Mouse (Mus musculus) cerebellum, postnatal 25 days (tissue): Measurements from ENCODE around the gene Elf4.

Source experiments
- DNase-seq, 2 experiments: peaks; one replicate each; pipeline ENCODE4 v3.0.0; 2021; ENCODE audit warnings: mixed read lengths in 2 of 2

The Elf4 gene

DNA sequence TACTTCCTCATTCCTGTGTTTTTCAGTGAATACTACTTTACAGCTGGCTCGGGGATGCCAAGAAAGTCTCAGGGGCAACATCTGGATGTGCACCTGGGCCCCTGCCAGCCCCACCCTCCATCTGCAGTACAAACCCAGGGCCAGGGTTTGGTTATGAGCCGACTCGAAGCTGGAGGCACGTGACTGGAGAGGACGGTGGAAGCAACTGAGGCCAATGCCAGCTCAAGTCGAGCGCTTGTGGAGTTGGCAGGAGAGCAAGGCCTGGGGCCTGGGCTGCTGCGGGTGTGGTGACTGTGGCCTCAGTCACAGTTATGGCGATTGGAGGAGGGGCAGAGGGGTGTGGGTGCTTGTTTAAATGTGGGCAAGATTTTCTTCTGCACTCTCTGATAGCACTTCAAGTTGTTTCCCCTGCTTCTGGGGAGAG lies 27.4 kb downstream of the Elf4 start:
- DNase-seq = no peak

GRCm38 (mm10) chrX:48434251-48434650 lies 28.7 kb downstream of the Elf4 start:
- DNase-seq = no peak

- no peak for DNase-seq
Measured at GRCm38 (mm10) chrX:48433527-48433899, 29.4 kb downstream of the Elf4 start.

DNA sequence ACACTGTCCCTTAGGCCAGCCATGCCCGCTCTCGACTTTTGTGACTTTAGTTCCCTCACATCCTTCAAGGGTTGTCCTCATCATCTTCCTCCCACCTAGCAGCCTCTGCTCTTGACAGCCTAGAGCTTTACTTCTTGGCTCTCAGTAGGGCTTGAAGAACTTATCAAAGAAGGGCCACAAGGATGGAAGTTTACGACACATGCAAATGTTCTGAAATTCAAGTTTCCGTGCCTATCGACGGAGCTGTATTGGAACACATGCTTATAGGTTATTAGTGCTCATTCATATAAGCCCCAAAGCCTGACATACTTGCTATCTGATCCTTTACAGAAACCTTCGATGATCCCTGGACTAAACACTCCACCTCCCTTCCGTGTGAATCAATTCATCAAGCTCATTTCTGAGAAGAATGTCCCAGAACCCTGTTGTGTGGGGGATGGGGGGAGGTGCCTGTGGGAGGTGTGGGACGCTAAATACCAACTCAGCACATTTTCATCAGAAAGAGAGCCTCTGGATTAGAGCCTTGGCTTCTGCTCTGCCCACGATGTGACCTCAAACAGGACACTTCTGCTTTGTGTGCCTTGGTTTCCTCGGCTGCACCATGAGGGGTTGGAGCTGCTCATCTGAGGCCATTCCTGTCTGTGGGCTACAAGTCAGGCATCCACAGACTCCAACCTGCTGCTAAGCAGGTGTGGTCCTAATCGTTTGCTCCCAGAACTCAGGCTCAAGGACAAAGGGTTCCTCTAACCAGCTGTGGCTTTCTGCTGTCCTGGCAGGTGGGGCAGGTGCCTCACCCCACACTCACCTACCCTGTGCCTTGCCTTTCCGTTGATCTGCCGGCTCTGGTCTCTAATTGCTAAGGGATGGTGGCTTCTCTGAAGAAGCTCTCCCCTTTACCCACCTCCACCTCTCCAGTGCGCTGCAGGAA lies 30.1 kb downstream of the Elf4 start:
- no peak for DNase-seq

- DNase-seq = no peak
Measured at GRCm38 (mm10) chrX:48429538-48429937, 33.4 kb downstream of the Elf4 start.

GRCm38 (mm10) chrX:48429100-48429499 lies 33.8 kb downstream of the Elf4 start:
- no peak for DNase-seq

DNA sequence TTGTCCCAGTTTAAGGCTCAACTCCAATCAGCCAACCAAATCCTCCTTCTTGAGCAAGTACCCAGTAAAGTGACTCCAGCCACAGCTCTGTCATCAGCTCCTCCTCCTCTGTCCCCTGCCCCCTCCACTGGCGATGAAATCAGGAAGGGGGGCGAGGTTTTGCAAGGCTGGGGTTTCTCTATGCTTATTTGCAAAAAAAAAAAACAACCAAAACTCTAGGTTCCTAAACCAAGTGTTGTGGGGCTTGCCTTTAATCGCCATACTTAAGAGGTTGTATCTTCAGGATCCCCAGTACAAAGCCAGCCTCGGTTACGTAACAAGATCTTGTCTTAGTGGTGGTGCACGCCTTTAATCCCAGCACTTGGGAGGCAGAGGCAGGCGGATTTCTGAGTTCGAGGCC lies 34.3 kb downstream of the Elf4 start:
- no peak for DNase-seq

DNA sequence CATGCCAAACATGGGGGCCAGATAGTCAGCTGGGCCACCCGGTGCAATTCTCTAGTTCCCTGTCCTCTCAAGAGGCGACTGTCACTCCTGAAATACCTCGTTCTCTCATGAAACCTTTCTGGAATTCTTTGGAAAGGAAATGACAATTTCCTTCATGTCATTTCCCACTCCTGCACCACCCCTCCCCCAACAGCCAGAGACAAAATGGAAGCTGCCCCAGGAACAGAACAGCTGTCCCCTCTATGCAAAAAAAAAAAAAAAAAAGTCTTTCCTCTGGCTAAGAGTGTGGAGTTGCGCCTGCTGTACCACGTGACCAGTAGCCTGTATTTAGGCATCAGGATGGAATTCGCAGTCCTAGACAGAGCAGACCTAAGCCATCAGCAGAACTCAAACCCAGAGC lies 34.7 kb downstream of the Elf4 start:
- DNase-seq = no peak

DNA sequence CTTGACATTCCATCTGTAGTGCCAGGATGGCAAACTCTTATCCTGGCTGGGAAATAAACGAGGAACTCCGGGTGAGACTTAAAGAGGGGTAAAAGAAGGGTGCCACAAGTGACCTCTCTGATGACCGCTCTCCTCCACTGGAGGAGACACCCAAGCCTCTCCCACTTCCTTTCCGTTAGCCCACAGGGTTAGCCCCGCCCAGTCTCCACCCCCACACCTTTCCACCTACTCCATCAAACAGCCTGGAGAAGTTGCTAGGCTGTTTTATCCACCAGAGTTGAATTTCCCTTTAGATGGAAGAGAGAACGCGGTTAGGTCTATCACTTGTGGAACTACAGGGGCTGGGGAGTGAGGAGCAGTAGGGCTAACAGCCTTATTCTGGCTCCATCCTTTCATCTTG lies 37.7 kb downstream of the Elf4 start:
- no peak for DNase-seq

GRCm38 (mm10) chrX:48424583-48424982 lies 38.3 kb downstream of the Elf4 start:
- no peak for DNase-seq

GRCm38 (mm10) chrX:48423671-48424070 lies 39.3 kb downstream of the Elf4 start:
- no peak for DNase-seq

- peak; percentile 69 to 81 for DNase-seq
Measured at GRCm38 (mm10) chrX:48422986-48423385, 39.9 kb downstream of the Elf4 start.

GRCm38 (mm10) chrX:48418417-48418816 lies 44.5 kb downstream of the Elf4 start:
- no peak for DNase-seq

- DNase-seq = no peak
Measured at GRCm38 (mm10) chrX:48414291-48414690, 48.6 kb downstream of the Elf4 start.

DNA sequence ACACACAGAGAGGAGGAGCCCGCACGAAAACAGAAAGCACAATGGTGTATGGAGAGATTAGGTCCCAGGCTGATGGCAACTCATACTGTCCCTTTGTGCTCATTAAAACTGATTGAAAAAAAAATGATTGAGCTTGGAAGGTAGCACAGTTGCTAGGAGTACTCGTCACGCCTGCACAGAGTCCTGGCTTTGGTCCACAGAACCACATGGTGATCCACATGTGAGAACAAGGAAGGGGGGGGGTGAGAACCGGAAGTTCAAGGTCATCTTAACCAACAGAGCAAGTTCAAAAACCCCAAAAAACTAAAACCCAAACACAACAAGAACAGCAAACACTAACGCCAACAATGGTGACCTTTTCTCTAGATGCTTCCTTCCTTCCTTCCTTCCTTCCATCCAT lies 50.3 kb downstream of the Elf4 start:
- no peak for DNase-seq

- no peak for DNase-seq
Measured at GRCm38 (mm10) chrX:48410388-48410776, 52.5 kb downstream of the Elf4 start.

- peak; percentile 91 to 94 for DNase-seq
Measured at GRCm38 (mm10) chrX:48409611-48410387, 53.1 kb downstream of the Elf4 start.

DNA sequence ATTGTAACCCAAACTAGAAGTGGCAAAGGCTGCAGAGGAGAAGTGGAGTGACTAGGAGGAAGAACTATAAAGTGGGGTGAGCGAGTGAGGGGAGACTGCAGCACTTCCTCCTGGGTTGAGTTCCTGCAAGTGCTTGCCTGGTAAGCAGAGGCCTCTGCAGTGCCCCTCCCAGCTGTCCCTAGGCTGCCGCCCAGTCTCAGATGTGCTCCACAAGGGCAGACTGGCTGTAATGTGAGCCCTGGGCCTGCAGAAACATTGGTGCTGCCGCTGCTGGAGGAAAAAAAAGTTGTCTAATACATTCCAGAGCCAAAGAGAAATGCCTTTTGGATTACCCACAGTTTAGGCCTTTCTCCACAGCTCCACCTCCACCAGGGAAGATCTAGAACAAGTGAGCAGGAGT lies 57.8 kb downstream of the Elf4 start:
- no peak for DNase-seq

GRCm38 (mm10) chrX:48399994-48400393 lies 62.9 kb downstream of the Elf4 start:
- DNase-seq = no peak

DNA sequence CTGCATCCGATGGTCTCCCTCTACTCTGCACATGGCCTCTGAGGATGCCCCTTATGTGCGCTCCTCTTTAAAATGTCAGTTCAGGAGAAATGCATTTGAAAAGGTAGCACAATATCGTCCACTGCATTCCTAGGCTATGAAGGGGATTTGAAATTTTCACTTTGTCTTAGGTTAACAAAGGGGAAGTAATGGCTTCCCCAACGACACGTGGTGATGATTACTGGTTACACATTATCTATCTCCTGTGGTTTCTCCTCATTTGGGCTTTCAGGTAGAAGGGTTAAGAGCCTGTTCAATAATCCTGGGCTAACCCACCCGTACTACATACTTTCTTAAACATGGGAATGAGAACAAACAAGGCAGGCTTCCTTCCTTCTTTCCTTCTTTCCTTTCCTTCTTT lies 73.6 kb downstream of the Elf4 start:
- DNase-seq = no peak

GRCm38 (mm10) chrX:48385927-48386326 lies 77.0 kb downstream of the Elf4 start:
- DNase-seq = no peak

GRCm38 (mm10) chrX:48383643-48384042 lies 79.3 kb downstream of the Elf4 start:
- peak; percentile 53 to 70 for DNase-seq

GRCm38 (mm10) chrX:48367841-48368240 lies 95.1 kb downstream of the Elf4 start:
- DNase-seq = no peak
